Mouse (Mus musculus) thymus, adult 2 months (tissue): Measurements from ENCODE around the gene Rnf31. TPM values are rescaled to one million over a fixed set of nuclear protein-coding genes. Genes with fewer than 3 reads are reported as not detected.

ENCODE experiments used
- DNase-seq: peaks from one replicate; pipeline ENCODE4 v3.0.0; 2021
- H3K27ac ChIP-seq: fragments of 200-500 bp; 2 replicates; pipeline ENCODE4 v1.5.1; 2012; ENCODE audit warnings: low read length, control low read depth; ENCODE audit not compliant: control insufficient read depth, insufficient read depth
- H3K27me3 ChIP-seq: fragments of 200-500 bp; 2 replicates; pipeline ENCODE4 v1.6.1; 2012; ENCODE audit warnings: mild to moderate bottlenecking, low read length, moderate library complexity, mixed read lengths; ENCODE audit not compliant: control insufficient read depth, insufficient read depth
- H3K36me3 ChIP-seq: fragments of 200-500 bp; 2 replicates; pipeline ENCODE4 v1.6.1; 2012; ENCODE audit warnings: mild to moderate bottlenecking, low read length, moderate library complexity; ENCODE audit not compliant: control insufficient read depth, insufficient read depth
- H3K4me1 ChIP-seq: fragments of 200-500 bp; replicated peaks from 2 replicates; pipeline ENCODE4 v1.6.1; 2012; ENCODE audit warnings: low read length; ENCODE audit not compliant: control insufficient read depth, insufficient read depth
- H3K4me3 ChIP-seq: fragments of 200-500 bp; 2 replicates; pipeline ENCODE4 v1.5.1; 2012; ENCODE audit warnings: mild to moderate bottlenecking, low read length, control low read depth, moderate library complexity; ENCODE audit not compliant: control insufficient read depth, insufficient read depth
- CTCF ChIP-seq: fragments of 200-500 bp; IDR thresholded peaks from 2 replicates; pipeline ENCODE4 v1.5.1; 2012; ENCODE audit warnings: mild to moderate bottlenecking, control low read depth, low read length, moderate library complexity, borderline replicate concordance; ENCODE audit not compliant: control insufficient read depth, poor library complexity, insufficient read depth; ENCODE audit errors: extremely low read depth
- POLR2A ChIP-seq: fragments of 200-500 bp; IDR thresholded peaks from 2 replicates; pipeline ENCODE4 v1.6.1; 2012; ENCODE audit warnings: mild to moderate bottlenecking, low read length, control low read depth, moderate library complexity; ENCODE audit not compliant: control insufficient read depth, poor library complexity, insufficient read depth; ENCODE audit errors: extremely low read depth
- WGBS: fragments of 180-500 bp; shearing (Covaris S2); methylation state at CpG from one replicate; pipeline ENCODE4 v1.1.7; 2018; 5-methylcytosine and 5-hydroxymethylcytosine counted together
- polyA plus RNA-seq: library from polyadenylated mRNA; depleted of rRNA; stranded (reverse); fragments of >200 nt; gene quantifications from 2 replicates; pipeline ENCODE4 v1.2.3, GENCODE M21; 2012; rRNA removed

Gene Rnf31
- polyA plus RNA-seq, 1 experiment, result 84.0 TPM

- peaks cover 15% of the 10 kb centered on the region for H3K4me1 ChIP-seq
- 24% methylated on average over 8 of the region's 8 CpGs for WGBS
- no peak for DNase-seq
- no peaks in the 10 kb centered on the region; the same call in 1 of the 2 replicates for H3K36me3 ChIP-seq
- peak overlapping the region; percentile 65 for H3K4me3 ChIP-seq
- TF ChIP-seq POLR2A (no peak), CTCF (no peak)
- H3K27ac ChIP-seq, result no peak overlapping the region
- H3K27me3 ChIP-seq, result no peaks in the 10 kb centered on the region
Measured at GRCm38 (mm10) chr14:55642679-55643059, 51.2 kb downstream of the Rnf31 start.

- H3K4me3 ChIP-seq, result peak within 1 kb of the TSS; percentile 65
- H3K36me3 ChIP-seq, result no peaks in the 10 kb centered on the region; the same call in 1 of the 2 replicates
- no peaks in the 10 kb centered on the region for H3K27me3 ChIP-seq
- under 1% methylated on average over 89 of the region's 89 CpGs for WGBS
- DNase-seq, result peak; percentile 83
- H3K4me1 ChIP-seq, result peaks cover 15% of the 10 kb centered on the region
- peak; percentile 51; the same call in 1 of the 2 replicates for TF ChIP-seq CTCF
- peak; percentile 56; the same call in 1 of the 2 replicates for TF ChIP-seq POLR2A
- peak within 1 kb of the TSS; percentile 31 for H3K27ac ChIP-seq
Measured at GRCm38 (mm10) chr14:55643060-55643907, 51.8 kb downstream of the Rnf31 start, which contains the start of gene Tm9sf1. Gene Tm9sf1 (minus strand): TSS chr14:55643806.

- Histone ChIP-seq H3K27ac (peak overlapping the region; percentile 31), H3K4me1 (peaks cover 15% of the 10 kb centered on the region), H3K36me3 (no peaks in the 10 kb centered on the region; the same call in 1 of the 2 replicates), H3K4me3 (peak overlapping the region; percentile 65), H3K27me3 (no peaks in the 10 kb centered on the region)
- DNase-seq, result peak; percentile 35
- no peak for TF ChIP-seq CTCF
- TF ChIP-seq POLR2A, result no peak
- 5% methylated on average over 17 of the region's 17 CpGs for WGBS
Measured at GRCm38 (mm10) chr14:55644261-55644888, 52.9 kb downstream of the Rnf31 start.

GRCm38 (mm10) chr14:55649884-55650283 lies 58.4 kb downstream of the Rnf31 start, which contains the start of gene Tssk4:
Gene Tssk4 (plus strand): TSS chr14:55650184.
- H3K4me3 ChIP-seq, result no peak within 1 kb of the TSS
- no peaks in the 10 kb centered on the region for H3K27me3 ChIP-seq
- no peak within 1 kb of the TSS for H3K27ac ChIP-seq
- DNase-seq, result no peak
- 98% methylated on average over 2 of the region's 2 CpGs for WGBS
- no peak for TF ChIP-seq POLR2A
- TF ChIP-seq CTCF, result no peak
- H3K36me3 ChIP-seq, result no peaks in the 10 kb centered on the region
- peaks cover 15% of the 10 kb centered on the region for H3K4me1 ChIP-seq

- no peaks in the 10 kb centered on the region for H3K36me3 ChIP-seq
- 65% methylated on average over 7 of the region's 7 CpGs for WGBS
- no peak overlapping the region for H3K27ac ChIP-seq
- H3K4me1 ChIP-seq, result peaks cover 11% of the 10 kb centered on the region
- no peak overlapping the region for H3K4me3 ChIP-seq
- peak; percentile 37 for DNase-seq
- H3K27me3 ChIP-seq, result no peaks in the 10 kb centered on the region
- TF ChIP-seq POLR2A (no peak), CTCF (no peak)
Measured at GRCm38 (mm10) chr14:55651528-55651927, 60.0 kb downstream of the Rnf31 start.

Other genes with a start within 250 kb of the Rnf31 start
- gene Dhrs4, start 113.0 kb upstream of the Rnf31 start, polyA plus RNA-seq, result 38.3 and 46.8 TPM in 2 replicates
- gene Carmil3, start 101.1 kb upstream of the Rnf31 start, polyA plus RNA-seq, result 20.6 and 25.4 TPM in 2 replicates
- gene Cpne6, start 81.3 kb upstream of the Rnf31 start, polyA plus RNA-seq, result 0.98 and 1.0 TPM in 2 replicates
- gene Nrl, start 66.7 kb upstream of the Rnf31 start, polyA plus RNA-seq, result 0.50 and 0.70 TPM in 2 replicates
- gene Pck2, start 51.4 kb upstream of the Rnf31 start, polyA plus RNA-seq, result 13.2 and 13.3 TPM in 2 replicates
- 76.8 and 77.7 TPM in 2 replicates for gene Dcaf11, start 31.7 kb upstream of the Rnf31 start, polyA plus RNA-seq
- 8.2 and 8.3 TPM in 2 replicates for gene A730061H03Rik, start 31.3 kb upstream of the Rnf31 start, polyA plus RNA-seq
- gene Fitm1, start 16.1 kb upstream of the Rnf31 start, polyA plus RNA-seq, result 1.7 and 20.2 TPM in 2 replicates
- gene Psme1, start 13.6 kb upstream of the Rnf31 start, polyA plus RNA-seq, result 129 and 136 TPM in 2 replicates
- gene Emc9, start 6.4 kb upstream of the Rnf31 start, polyA plus RNA-seq, result 7.4 and 13.4 TPM in 2 replicates
- 98.7 and 104 TPM in 2 replicates for gene Psme2, start 595 bp upstream of the Rnf31 start, polyA plus RNA-seq
- 135 and 162 TPM in 2 replicates for gene Irf9, start 11.9 kb downstream of the Rnf31 start, polyA plus RNA-seq
- gene Rec8, start 26.3 kb downstream of the Rnf31 start, polyA plus RNA-seq, result 2.9 and 3.7 TPM in 2 replicates
- 68.1 and 71.6 TPM in 2 replicates for gene Ipo4, start 44.2 kb downstream of the Rnf31 start, polyA plus RNA-seq
- 10.2 and 10.9 TPM in 2 replicates for gene Gm49378, start 46.2 kb downstream of the Rnf31 start, polyA plus RNA-seq
- gene Tm9sf1, start 52.1 kb downstream of the Rnf31 start, polyA plus RNA-seq, result 98.1 and 102 TPM in 2 replicates
- gene Tssk4, start 58.5 kb downstream of the Rnf31 start, polyA plus RNA-seq, result 2.2 and 2.6 TPM in 2 replicates
- gene Mdp1, start 68.8 kb downstream of the Rnf31 start, polyA plus RNA-seq, result 34.7 and 45.8 TPM in 2 replicates
- gene Gmpr2, start 80.2 kb downstream of the Rnf31 start, polyA plus RNA-seq, result 27.8 and 40.9 TPM in 2 replicates
- 292 and 416 TPM in 2 replicates for gene Nedd8, start 80.4 kb downstream of the Rnf31 start, polyA plus RNA-seq
- gene Tinf2, start 90.1 kb downstream of the Rnf31 start, polyA plus RNA-seq, result 51.5 and 51.9 TPM in 2 replicates
- gene Tgm1, start 122.2 kb downstream of the Rnf31 start, polyA plus RNA-seq, result 7.2 and 8.2 TPM in 2 replicates
- 80.5 and 84.9 TPM in 2 replicates for gene Rabggta, start 130.6 kb downstream of the Rnf31 start, polyA plus RNA-seq
- 78.9 and 93.5 TPM in 2 replicates for gene Dhrs1, start 154.0 kb downstream of the Rnf31 start, polyA plus RNA-seq
- gene Nop9, start 154.0 kb downstream of the Rnf31 start, polyA plus RNA-seq, result 41.5 and 43.6 TPM in 2 replicates
- gene Cideb, start 166.8 kb downstream of the Rnf31 start, polyA plus RNA-seq, result 1.8 and 2.7 TPM in 2 replicates
- gene Ltb4r2, start 169.7 kb downstream of the Rnf31 start, polyA plus RNA-seq, result 1.7 and 1.8 TPM in 2 replicates
- gene Ltb4r1, start 174.3 kb downstream of the Rnf31 start, polyA plus RNA-seq, result 2.6 and 2.8 TPM in 2 replicates
- gene Adcy4, start 192.4 kb downstream of the Rnf31 start, polyA plus RNA-seq, result 7.4 and 11.2 TPM in 2 replicates
- gene Ripk3, start 197.2 kb downstream of the Rnf31 start, polyA plus RNA-seq, result 66.8 and 84.4 TPM in 2 replicates
- 2.3 and 2.7 TPM in 2 replicates for gene Nfatc4, start 231.4 kb downstream of the Rnf31 start, polyA plus RNA-seq